Mouse (Mus musculus): ENCODE measurements around the gene Trmu. TPM values are rescaled to one million over a fixed set of nuclear protein-coding genes. Genes with fewer than 3 reads are reported as not detected.

The Trmu gene
- 9.1 TPM for polyA plus RNA-seq (2014; fragmentation: Illumina TruSeq; extraction: RNeasy Lipid Tissue Mini Kit (QIAGEN cat#74804))

DNA sequence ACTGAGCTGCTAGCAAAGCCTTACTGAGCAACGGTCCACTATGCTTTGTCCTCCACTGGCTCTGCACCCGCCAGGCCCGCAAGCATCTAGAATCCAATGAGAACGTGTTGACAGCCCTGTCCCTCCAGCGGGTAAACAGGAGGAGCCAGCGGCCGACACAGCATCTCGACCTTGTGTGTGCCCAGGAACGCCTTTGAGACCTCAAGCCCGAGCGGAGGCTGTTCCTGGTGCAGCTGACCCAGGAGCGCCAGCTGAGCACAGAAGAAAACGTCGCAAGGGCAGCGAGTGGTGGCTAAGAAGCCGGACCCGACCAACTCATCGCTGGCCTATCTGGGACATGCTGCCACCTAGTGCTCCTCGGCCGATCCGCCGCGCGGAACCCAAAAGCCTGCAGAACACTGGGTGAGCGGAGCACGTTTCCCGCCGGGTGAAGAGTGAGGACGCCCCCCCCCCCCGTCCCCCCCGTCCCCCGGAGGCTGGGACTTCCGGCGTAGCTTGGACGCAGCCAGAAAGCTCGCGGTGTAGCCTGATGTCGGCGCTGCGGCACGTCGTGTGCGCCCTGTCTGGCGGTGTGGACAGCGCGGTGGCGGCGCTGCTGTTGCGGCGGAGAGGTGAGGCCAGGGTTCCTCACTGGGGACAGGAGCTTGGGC lies at the start of gene Trmu:
TSS of gene Trmu (plus strand) at position 465 of the 650 bp plus-strand sequence.

DNA sequence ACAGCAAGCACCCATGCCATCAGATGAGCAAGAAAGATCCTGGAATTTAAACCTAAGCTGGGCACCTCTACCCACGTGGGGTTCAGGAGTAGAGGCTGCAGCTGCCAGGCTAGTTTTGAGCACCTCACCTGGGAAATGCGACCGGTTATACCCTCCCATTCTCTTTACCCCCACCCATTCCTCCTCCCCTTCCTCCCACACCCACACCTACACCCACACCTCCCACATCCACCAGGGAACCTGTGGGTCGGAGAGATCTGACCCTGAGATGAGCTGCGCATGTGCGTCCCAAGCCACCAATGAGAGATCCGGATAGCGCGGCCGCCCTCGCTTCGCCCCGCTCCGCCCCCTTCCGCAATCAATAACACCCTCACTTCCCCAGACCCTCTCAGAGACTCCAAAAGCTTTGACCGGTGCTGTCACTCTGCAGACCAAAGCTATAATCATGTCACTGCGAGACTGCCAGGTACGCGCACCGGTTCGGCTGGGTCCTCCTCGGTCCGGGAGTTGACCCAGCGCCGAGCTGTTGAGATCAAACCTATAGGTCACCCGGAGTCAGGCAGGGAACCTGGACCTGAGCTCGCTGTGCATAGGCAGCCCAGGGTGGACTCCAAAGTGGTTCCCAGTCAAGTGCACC lies 47.0 kb upstream of the Trmu start, which contains the start of gene Ttc38:
TSS of gene Ttc38 (plus strand) at position 353 of the 637 bp plus-strand sequence.

DNA sequence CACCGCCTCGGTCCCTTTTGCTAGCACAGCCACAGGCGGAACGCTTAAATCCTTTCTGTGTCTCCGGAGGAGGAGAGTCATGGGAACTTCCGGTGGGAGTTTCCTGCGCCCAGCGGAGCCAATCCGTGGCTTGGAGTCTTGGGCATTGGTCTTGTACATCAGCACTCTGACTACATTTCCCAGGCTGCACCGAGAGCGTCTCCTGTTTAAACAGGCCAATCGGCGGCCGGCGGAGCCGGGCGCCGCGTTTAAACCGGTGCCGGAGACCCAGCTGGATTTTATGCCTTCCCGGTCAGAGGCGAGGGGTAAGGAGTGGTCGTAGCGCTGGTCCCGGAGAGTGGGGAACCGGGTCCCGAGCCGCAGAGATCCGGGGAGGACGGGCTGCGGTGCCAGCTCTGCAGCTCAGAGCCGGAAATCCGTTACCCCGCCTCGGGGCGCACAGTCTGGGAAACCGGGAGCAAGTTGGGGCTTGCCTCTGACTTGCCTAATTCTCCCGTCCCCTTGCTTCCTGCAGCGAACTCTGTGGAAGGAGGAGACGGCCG lies 19.6 kb upstream of the Trmu start, which contains the start of gene Gtse1:
TSS of gene Gtse1 (plus strand) at position 256 of the 542 bp plus-strand sequence.

Other genes starting within 250 kb of the Trmu start
- gene Ppara, start 144.3 kb upstream of the Trmu start, polyA plus RNA-seq (2014; fragmentation: Illumina TruSeq; extraction: RNeasy Lipid Tissue Mini Kit (QIAGEN cat#74804)), result 4.3 TPM
- gene Cdpf1, start 67.6 kb upstream of the Trmu start, polyA plus RNA-seq (2014; fragmentation: Illumina TruSeq; extraction: RNeasy Lipid Tissue Mini Kit (QIAGEN cat#74804)), result 0.83 TPM
- gene Pkdrej, start 57.6 kb upstream of the Trmu start, polyA plus RNA-seq (2014; fragmentation: Illumina TruSeq; extraction: RNeasy Lipid Tissue Mini Kit (QIAGEN cat#74804)), result 0.43 TPM
- 5.7 TPM for gene Ttc38, start 47.0 kb upstream of the Trmu start, polyA plus RNA-seq (2014; fragmentation: Illumina TruSeq; extraction: RNeasy Lipid Tissue Mini Kit (QIAGEN cat#74804))
- 0.43 TPM for gene Gtse1, start 19.6 kb upstream of the Trmu start, polyA plus RNA-seq (2014; fragmentation: Illumina TruSeq; extraction: RNeasy Lipid Tissue Mini Kit (QIAGEN cat#74804))
- 0.88 TPM for gene Celsr1, start 154.5 kb downstream of the Trmu start, polyA plus RNA-seq (2014; fragmentation: Illumina TruSeq; extraction: RNeasy Lipid Tissue Mini Kit (QIAGEN cat#74804))
- gene Gramd4, start 178.4 kb downstream of the Trmu start, polyA plus RNA-seq (2014; fragmentation: Illumina TruSeq; extraction: RNeasy Lipid Tissue Mini Kit (QIAGEN cat#74804)), result 1.1 TPM

Measured in ovary, adult 10 weeks (tissue).